Mouse (Mus musculus) kidney, adult 2 months (tissue): ENCODE data around the gene Zfp697.

Source experiments
- CTCF ChIP-seq: fragments of 200-500 bp; conservative IDR thresholded peaks from 2 replicates; pipeline ENCODE4 v1.5.1; 2011; ENCODE audit warnings: low read depth, mild to moderate bottlenecking, control low read depth, low read length, moderate library complexity, mixed read lengths; ENCODE audit not compliant: insufficient read depth, insufficient read length
- POLR2A ChIP-seq: fragments of 200-500 bp; IDR thresholded peaks from one replicate; pipeline ENCODE4 v1.6.1; 2011; ENCODE audit warnings: low read depth, low read length, control low read depth

DNA sequence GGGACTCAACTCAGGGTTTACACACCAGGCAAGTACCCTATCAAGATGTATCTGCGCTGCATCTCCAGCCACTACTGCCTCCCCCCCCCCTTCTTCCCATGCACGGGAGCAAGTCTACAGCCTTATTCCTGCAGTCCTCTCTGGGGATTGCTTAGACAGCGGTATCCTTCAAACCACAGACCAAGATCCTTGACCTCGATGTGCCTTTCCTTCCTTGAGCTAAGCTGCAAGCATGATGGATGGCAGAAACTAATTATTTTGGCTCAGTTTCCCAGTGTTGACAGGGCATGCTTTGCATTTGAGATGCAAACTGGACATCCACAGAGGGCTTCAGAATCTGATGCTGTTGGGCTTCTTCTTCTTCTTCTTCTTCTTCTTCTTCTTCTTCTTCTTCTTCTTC, 40.7 kb downstream of the Zfp697 start:
- TF ChIP-seq CTCF (no peak), POLR2A (no peak)
